Mouse (Mus musculus): Measurements from ENCODE around the gene Endou. TPM values are rescaled to one million over a fixed set of nuclear protein-coding genes. Genes with fewer than 3 reads are reported as not detected.

Gene Endou
- polyA plus RNA-seq, 1 experiment from 2014 or later: 0.22 TPM

DNA sequence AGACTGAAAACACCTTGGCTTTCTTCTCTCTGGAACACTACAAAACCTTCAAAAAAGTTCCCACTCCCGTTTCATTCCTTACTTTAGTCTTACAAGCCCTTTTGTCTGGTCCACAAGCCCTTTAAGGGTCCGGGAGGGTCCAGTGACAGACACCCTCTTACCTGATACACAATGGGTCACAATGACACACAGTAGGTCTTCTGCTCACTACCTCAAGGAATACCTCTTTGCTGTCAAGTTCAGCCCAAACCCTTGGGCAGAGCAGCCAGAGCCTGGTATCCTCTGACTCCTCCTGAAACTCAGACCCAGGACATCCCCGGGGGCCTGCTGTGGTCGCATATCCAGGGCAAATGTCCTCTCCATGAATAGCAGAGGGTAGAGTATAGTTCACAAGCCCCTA, 17.8 kb upstream of the Endou start:
- WGBS: 88% methylated on average over 4 of the region's 4 CpGs
- no peaks in the 10 kb centered on the region for H3K36me3 ChIP-seq (ENCODE audit: control insufficient read depth, insufficient read depth, low read length)
- H3K9me3 ChIP-seq (ENCODE audit: control insufficient read depth, low read length): no peaks in the 10 kb centered on the region
- no peak overlapping the region for H3K4me2 ChIP-seq (ENCODE audit: low read depth, low read length)
- no peak overlapping the region for H3K4me3 ChIP-seq (ENCODE audit: low read length)
- peaks cover 13% of the 10 kb centered on the region for H3K4me1 ChIP-seq (ENCODE audit: control insufficient read depth, insufficient read depth, low read length)
- no peak for ATAC-seq
- H3K9ac ChIP-seq (ENCODE audit: low read depth, low read length): no peak overlapping the region
- no peaks in the 10 kb centered on the region for H3K27me3 ChIP-seq (replicated peaks; ENCODE audit: control insufficient read depth, insufficient read depth, low read length)
- no peak overlapping the region for H3K27ac ChIP-seq (ENCODE audit: low read length)

DNA sequence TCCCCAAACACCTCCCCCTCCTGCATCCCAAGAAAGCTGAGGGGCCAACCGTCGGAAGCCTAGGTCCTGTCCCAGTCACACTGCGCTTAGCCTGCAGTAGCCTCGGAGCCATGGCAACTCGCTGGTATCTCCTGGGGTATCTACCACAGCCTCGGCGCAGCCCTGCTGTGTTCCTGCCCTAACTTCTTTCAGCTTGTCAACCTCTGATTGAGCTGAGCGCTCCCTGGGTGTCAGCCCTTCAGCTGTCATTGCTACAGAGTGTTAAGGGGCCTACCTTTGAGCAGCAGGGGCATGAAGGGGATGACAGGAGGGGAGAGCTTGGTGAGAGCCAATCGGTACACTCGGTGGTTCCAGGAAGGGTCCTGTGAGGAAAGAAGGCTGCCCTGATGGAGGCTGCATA, 17.2 kb upstream of the Endou start:
- H3K4me1 ChIP-seq (ENCODE audit: control insufficient read depth, insufficient read depth, low read length): peaks cover 13% of the 10 kb centered on the region
- H3K27ac ChIP-seq (ENCODE audit: low read length): no peak overlapping the region
- 67% methylated on average over 10 of the region's 10 CpGs for WGBS
- no peaks in the 10 kb centered on the region for H3K36me3 ChIP-seq (ENCODE audit: control insufficient read depth, insufficient read depth, low read length)
- H3K4me2 ChIP-seq (ENCODE audit: low read depth, low read length): no peak overlapping the region
- no peak overlapping the region for H3K9ac ChIP-seq (ENCODE audit: low read depth, low read length)
- H3K9me3 ChIP-seq (ENCODE audit: control insufficient read depth, low read length): no peaks in the 10 kb centered on the region
- no peak overlapping the region for H3K4me3 ChIP-seq (ENCODE audit: low read length)
- no peak for ATAC-seq
- no peaks in the 10 kb centered on the region for H3K27me3 ChIP-seq (replicated peaks; ENCODE audit: control insufficient read depth, insufficient read depth, low read length)

DNA sequence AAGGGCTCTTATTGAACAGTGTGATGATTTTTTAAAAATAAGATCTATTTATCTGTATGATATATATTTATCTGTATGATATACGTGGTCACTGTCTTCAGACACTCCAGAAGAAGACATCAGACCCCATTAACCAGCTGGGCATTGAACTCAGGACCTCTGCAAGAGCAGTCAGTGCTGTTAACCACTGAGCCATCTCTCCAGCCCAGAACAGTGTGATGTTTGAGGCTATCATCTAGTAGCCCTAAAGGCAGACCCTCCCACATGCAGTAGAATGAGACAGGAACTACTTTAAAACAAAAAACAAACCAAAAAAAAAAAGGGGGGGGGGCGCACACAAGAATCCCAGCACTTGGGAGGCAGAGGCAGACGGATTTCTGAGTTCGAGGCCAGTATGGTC, 16.3 kb upstream of the Endou start:
- Histone ChIP-seq H3K27ac (ENCODE audit: low read length) (no peak overlapping the region), H3K4me3 (ENCODE audit: low read length) (no peak overlapping the region), H3K4me1 (ENCODE audit: control insufficient read depth, insufficient read depth, low read length) (peaks cover 13% of the 10 kb centered on the region), H3K4me2 (ENCODE audit: low read depth, low read length) (no peak overlapping the region), H3K9ac (ENCODE audit: low read depth, low read length) (no peak overlapping the region), H3K36me3 (ENCODE audit: control insufficient read depth, insufficient read depth, low read length) (no peaks in the 10 kb centered on the region), H3K9me3 (ENCODE audit: control insufficient read depth, low read length) (no peaks in the 10 kb centered on the region), H3K27me3 (replicated peaks; ENCODE audit: control insufficient read depth, insufficient read depth, low read length) (no peaks in the 10 kb centered on the region)
- WGBS: 88% methylated on average over 4 of the region's 4 CpGs
- ATAC-seq: no peak

DNA sequence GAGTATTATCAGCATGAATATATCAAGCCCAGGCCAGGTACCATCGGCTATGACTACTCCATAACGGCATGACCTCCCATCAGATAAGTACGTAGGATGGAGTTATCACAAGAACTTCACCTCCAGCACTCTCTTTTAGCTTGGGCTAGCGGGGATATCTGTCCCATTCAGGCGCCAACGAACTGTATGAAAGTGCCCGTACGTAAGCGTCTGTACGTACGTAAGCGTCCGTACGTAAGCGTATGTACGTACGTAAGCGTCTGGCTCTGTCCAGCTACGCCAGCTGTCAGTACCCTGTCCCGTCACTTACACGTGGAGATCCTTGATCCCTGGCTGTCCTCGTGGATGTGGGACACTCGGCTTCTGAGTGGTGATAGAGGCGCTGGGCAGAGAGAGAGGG, 15.6 kb upstream of the Endou start:
- Histone ChIP-seq H3K9me3 (ENCODE audit: control insufficient read depth, low read length) (no peaks in the 10 kb centered on the region), H3K27me3 (replicated peaks; ENCODE audit: control insufficient read depth, insufficient read depth, low read length) (no peaks in the 10 kb centered on the region), H3K9ac (ENCODE audit: low read depth, low read length) (no peak overlapping the region), H3K4me1 (ENCODE audit: control insufficient read depth, insufficient read depth, low read length) (peaks cover 13% of the 10 kb centered on the region), H3K36me3 (ENCODE audit: control insufficient read depth, insufficient read depth, low read length) (no peaks in the 10 kb centered on the region), H3K27ac (ENCODE audit: low read length) (no peak overlapping the region), H3K4me3 (ENCODE audit: low read length) (no peak overlapping the region), H3K4me2 (ENCODE audit: low read depth, low read length) (no peak overlapping the region)
- no peak for ATAC-seq
- 93% methylated on average over 24 of the region's 24 CpGs for WGBS

DNA sequence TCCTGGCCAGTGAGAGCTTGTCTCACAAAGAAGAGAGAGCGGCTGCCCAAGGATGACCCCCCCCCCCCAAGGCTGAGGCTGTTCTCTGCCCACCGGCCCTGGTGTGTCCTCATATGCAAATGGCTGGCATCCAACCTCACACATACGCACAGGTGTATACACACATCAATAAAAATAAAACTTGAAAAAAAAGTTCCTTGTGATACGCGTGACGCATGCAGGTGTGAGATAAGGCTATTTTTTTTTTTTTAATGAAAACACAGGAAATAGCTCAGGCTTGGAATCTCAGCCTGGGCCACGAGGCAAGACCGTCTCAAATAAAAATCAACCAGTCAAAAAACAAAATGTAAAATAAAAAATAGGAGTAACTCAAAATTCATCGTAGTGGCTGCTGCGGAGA, 15.1 kb upstream of the Endou start:
- Histone ChIP-seq H3K4me3 (ENCODE audit: low read length) (no peak overlapping the region), H3K27ac (ENCODE audit: low read length) (no peak overlapping the region), H3K4me2 (ENCODE audit: low read depth, low read length) (no peak overlapping the region), H3K27me3 (replicated peaks; ENCODE audit: control insufficient read depth, insufficient read depth, low read length) (no peaks in the 10 kb centered on the region), H3K36me3 (ENCODE audit: control insufficient read depth, insufficient read depth, low read length) (no peaks in the 10 kb centered on the region), H3K4me1 (ENCODE audit: control insufficient read depth, insufficient read depth, low read length) (peaks cover 13% of the 10 kb centered on the region), H3K9ac (ENCODE audit: low read depth, low read length) (no peak overlapping the region), H3K9me3 (ENCODE audit: control insufficient read depth, low read length) (no peaks in the 10 kb centered on the region)
- ATAC-seq: no peak
- 85% methylated on average over 10 of the region's 10 CpGs for WGBS

- no peaks in the 10 kb centered on the region for H3K9me3 ChIP-seq (ENCODE audit: control insufficient read depth, low read length)
- H3K4me2 ChIP-seq (ENCODE audit: low read depth, low read length): no peak overlapping the region
- H3K9ac ChIP-seq (ENCODE audit: low read depth, low read length): no peak overlapping the region
- H3K4me3 ChIP-seq (ENCODE audit: low read length): no peak overlapping the region
- no peaks in the 10 kb centered on the region for H3K27me3 ChIP-seq (replicated peaks; ENCODE audit: control insufficient read depth, insufficient read depth, low read length)
- peak overlapping the region; percentile 45 for H3K27ac ChIP-seq (ENCODE audit: low read length)
- peaks cover 5% of the 10 kb centered on the region; the same call in 1 of the 2 replicates for H3K4me1 ChIP-seq (ENCODE audit: control insufficient read depth, insufficient read depth, low read length)
- H3K36me3 ChIP-seq (ENCODE audit: control insufficient read depth, insufficient read depth, low read length): no peaks in the 10 kb centered on the region
- 63% methylated on average over 10 of the region's 10 CpGs for WGBS
- no peak for ATAC-seq
These were observed 14.2 kb upstream of the Endou start for GRCm38 (mm10) chr15:97745331-97745730.

DNA sequence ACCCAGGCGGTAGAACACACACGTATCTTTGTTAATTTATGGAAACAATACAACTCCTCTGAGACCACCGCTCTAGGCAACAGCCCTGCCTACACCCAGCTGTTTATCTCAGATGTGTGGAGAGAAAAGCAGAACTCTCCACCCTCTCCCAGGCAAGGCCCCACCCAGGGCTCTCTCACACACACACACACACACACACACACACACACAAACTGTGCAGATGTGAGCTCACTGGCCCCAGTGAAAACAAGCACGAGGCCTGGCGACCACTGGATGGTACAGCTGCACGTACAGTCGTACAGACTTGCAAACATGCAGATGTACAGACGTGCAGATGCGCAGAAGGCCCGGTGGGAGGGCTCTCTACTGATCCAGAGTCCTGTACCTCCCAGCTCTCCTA, 13.8 kb upstream of the Endou start:
- Histone ChIP-seq H3K36me3 (ENCODE audit: control insufficient read depth, insufficient read depth, low read length) (no peaks in the 10 kb centered on the region), H3K27me3 (replicated peaks; ENCODE audit: control insufficient read depth, insufficient read depth, low read length) (no peaks in the 10 kb centered on the region), H3K4me2 (ENCODE audit: low read depth, low read length) (no peak overlapping the region), H3K27ac (ENCODE audit: low read length) (peak overlapping the region; percentile 45), H3K9ac (ENCODE audit: low read depth, low read length) (no peak overlapping the region), H3K4me3 (ENCODE audit: low read length) (no peak overlapping the region), H3K4me1 (ENCODE audit: control insufficient read depth, insufficient read depth, low read length) (0 out of 2 replicates have a peak, but pooled peaks cover 4% of the 10 kb centered on the region), H3K9me3 (ENCODE audit: control insufficient read depth, low read length) (no peaks in the 10 kb centered on the region)
- peak; percentile 47; the same call in 1 of the 2 replicates for ATAC-seq
- WGBS: 54% methylated on average over 10 of the region's 10 CpGs

DNA sequence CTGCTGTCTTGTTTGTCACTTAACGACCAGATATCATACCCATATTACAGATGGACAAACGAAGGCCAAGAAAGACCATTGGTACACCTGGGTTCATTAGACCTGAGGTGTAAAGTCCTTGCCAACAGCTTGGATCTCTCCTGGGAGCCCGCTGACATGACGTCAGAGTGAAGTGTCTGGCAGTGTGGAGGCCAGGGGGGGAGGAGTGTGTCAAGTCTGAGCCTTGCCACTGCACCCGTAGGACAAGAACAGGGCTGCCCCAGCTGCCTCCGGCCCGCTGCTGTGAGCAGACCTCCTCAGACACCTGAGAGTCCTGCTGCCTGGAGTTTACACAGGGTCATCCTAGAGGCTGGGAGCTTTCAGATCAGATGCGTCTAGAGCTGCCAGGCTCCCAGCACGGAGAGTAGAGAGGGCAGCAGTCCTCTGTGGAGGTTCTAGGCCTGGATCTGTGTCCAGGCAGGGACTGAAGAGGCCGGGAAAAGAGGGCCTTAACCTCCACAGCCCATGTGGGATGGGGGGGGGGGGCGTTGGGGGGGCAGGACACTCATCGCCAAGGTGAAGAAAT, 12.9 kb upstream of the Endou start:
- no peak overlapping the region for H3K27ac ChIP-seq (ENCODE audit: low read length)
- peaks cover 4% of the 10 kb centered on the region; the same call in 1 of the 2 replicates for H3K9me3 ChIP-seq (ENCODE audit: control insufficient read depth, low read length)
- no peaks in the 10 kb centered on the region for H3K36me3 ChIP-seq (ENCODE audit: control insufficient read depth, insufficient read depth, low read length)
- no peaks in the 10 kb centered on the region for H3K27me3 ChIP-seq (replicated peaks; ENCODE audit: control insufficient read depth, insufficient read depth, low read length)
- 0 out of 2 replicates have a peak, but pooled peaks cover 4% of the 10 kb centered on the region for H3K4me1 ChIP-seq (ENCODE audit: control insufficient read depth, insufficient read depth, low read length)
- no peak overlapping the region for H3K9ac ChIP-seq (ENCODE audit: low read depth, low read length)
- 0 out of 2 replicates have a peak, but pooled peaks have one; percentile 25 for ATAC-seq
- WGBS: 61% methylated on average over 11 of the region's 12 CpGs
- no peak overlapping the region for H3K4me3 ChIP-seq (ENCODE audit: low read length)
- H3K4me2 ChIP-seq (ENCODE audit: low read depth, low read length): no peak overlapping the region

DNA sequence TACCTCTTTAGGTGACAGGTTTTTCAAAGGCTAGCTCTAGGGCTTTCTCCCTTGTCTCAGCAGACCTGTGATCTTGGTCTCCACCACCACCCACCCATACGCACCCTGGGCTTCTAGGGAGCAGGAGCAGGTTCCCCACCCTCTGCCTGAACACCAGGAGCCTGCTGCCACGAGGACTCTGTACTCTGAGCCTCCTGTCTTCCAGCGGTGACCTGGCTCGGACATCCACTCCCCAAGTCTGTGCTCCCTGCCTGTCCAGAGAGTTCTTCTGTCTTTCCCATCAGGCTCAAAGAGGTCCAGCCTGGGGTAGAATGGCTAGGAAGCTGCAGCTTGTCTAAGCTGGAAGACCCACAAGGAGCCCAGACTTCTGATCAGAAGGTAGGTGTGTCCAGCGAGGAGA, 12.1 kb upstream of the Endou start:
- Histone ChIP-seq H3K27me3 (replicated peaks; ENCODE audit: control insufficient read depth, insufficient read depth, low read length) (no peaks in the 10 kb centered on the region), H3K4me2 (ENCODE audit: low read depth, low read length) (no peak overlapping the region), H3K36me3 (ENCODE audit: control insufficient read depth, insufficient read depth, low read length) (no peaks in the 10 kb centered on the region), H3K9ac (ENCODE audit: low read depth, low read length) (no peak overlapping the region), H3K27ac (ENCODE audit: low read length) (no peak overlapping the region), H3K4me1 (ENCODE audit: control insufficient read depth, insufficient read depth, low read length) (0 out of 2 replicates have a peak, but pooled peaks cover 4% of the 10 kb centered on the region), H3K4me3 (ENCODE audit: low read length) (no peak overlapping the region), H3K9me3 (ENCODE audit: control insufficient read depth, low read length) (peaks cover 4% of the 10 kb centered on the region; the same call in 1 of the 2 replicates)
- WGBS: 79% methylated on average over 5 of the region's 5 CpGs
- no peak for ATAC-seq

DNA sequence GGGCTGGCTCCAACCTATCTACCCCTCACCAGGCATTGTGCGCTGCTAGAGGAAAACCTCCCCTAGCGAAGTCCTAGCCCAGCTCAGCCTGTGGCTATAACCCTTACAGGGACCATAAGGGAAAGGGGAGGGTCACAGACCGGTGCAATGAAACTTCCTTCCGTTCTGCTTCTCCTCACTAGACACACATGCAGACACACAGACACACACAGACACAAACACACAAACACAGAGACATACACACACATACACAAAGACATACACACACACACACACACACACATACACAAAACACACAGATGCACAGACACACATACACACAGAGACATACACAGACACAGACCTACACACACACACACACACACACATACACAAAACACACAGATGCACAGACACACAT, 11.5 kb upstream of the Endou start:
- no peak overlapping the region for H3K4me2 ChIP-seq (ENCODE audit: low read depth, low read length)
- no peak overlapping the region for H3K9ac ChIP-seq (ENCODE audit: low read depth, low read length)
- WGBS: 68% methylated on average over 4 of the region's 4 CpGs
- H3K4me1 ChIP-seq (ENCODE audit: control insufficient read depth, insufficient read depth, low read length): 0 out of 2 replicates have a peak, but pooled peaks cover 4% of the 10 kb centered on the region
- H3K27ac ChIP-seq (ENCODE audit: low read length): no peak overlapping the region
- no peak for ATAC-seq
- H3K27me3 ChIP-seq (replicated peaks; ENCODE audit: control insufficient read depth, insufficient read depth, low read length): no peaks in the 10 kb centered on the region
- H3K9me3 ChIP-seq (ENCODE audit: control insufficient read depth, low read length): peaks cover 4% of the 10 kb centered on the region; the same call in 1 of the 2 replicates
- H3K36me3 ChIP-seq (ENCODE audit: control insufficient read depth, insufficient read depth, low read length): no peaks in the 10 kb centered on the region
- no peak overlapping the region for H3K4me3 ChIP-seq (ENCODE audit: low read length)
